Mouse (Mus musculus) frontal cortex, adult (tissue): ENCODE data around the gene Tpcn1.
A peak's percentile ranks its signal among the peaks of the same experiment; 100 is the strongest.

Experiments
- ATAC-seq: cut with Nextera tagmentation; 2 replicates; pipeline ENCODE4 v1.9.2; 2017; ENCODE audit warnings: mild to moderate bottlenecking, moderate library complexity, mixed read lengths; ENCODE audit not compliant: low TSS enrichment

The Tpcn1 gene

GRCm38 (mm10) chr5:120588569-120589094, at the start of gene Tpcn1, which contains the start of gene Iqcd:
Gene Tpcn1 (minus strand): TSS chr5:120588673.
Gene Iqcd (plus strand): TSS chr5:120589016.
- peak; percentile 94 for ATAC-seq

GRCm38 (mm10) chr5:120635633-120636032, 47.2 kb upstream of the Tpcn1 start:
- ATAC-seq = no peak

- ATAC-seq = no peak
These were observed 46.4 kb upstream of the Tpcn1 start for GRCm38 (mm10) chr5:120634860-120635259.

- ATAC-seq = no peak
These were observed 45.7 kb upstream of the Tpcn1 start, which contains the start of gene Cfap73 for GRCm38 (mm10) chr5:120634131-120634530. Gene Cfap73 (minus strand): TSS chr5:120634235.

- no peak for ATAC-seq
These were observed 43.4 kb upstream of the Tpcn1 start for GRCm38 (mm10) chr5:120631892-120632291.

- no peak for ATAC-seq
These were observed 42.7 kb upstream of the Tpcn1 start for GRCm38 (mm10) chr5:120631128-120631527.

GRCm38 (mm10) chr5:120628624-120629023, 40.2 kb upstream of the Tpcn1 start:
- ATAC-seq = no peak

GRCm38 (mm10) chr5:120627515-120628300, 39.2 kb upstream of the Tpcn1 start:
- no peak for ATAC-seq

- ATAC-seq = no peak
These were observed 37.9 kb upstream of the Tpcn1 start for GRCm38 (mm10) chr5:120626399-120626798.

GRCm38 (mm10) chr5:120624427-120624826, 36.0 kb upstream of the Tpcn1 start:
- ATAC-seq = no peak

GRCm38 (mm10) chr5:120622198-120622851, 33.9 kb upstream of the Tpcn1 start:
- no peak for ATAC-seq

GRCm38 (mm10) chr5:120621846-120622197, 33.3 kb upstream of the Tpcn1 start:
- peak; percentile 23; the same call in 1 of the 2 replicates for ATAC-seq

GRCm38 (mm10) chr5:120621078-120621765, 32.7 kb upstream of the Tpcn1 start:
- peak; percentile 47 for ATAC-seq

GRCm38 (mm10) chr5:120620375-120621077, 32.1 kb upstream of the Tpcn1 start:
- ATAC-seq = peak; percentile 35; the same call in 1 of the 2 replicates

GRCm38 (mm10) chr5:120619201-120619600, 30.7 kb upstream of the Tpcn1 start:
- ATAC-seq = no peak

- ATAC-seq = no peak
These were observed 30.3 kb upstream of the Tpcn1 start for GRCm38 (mm10) chr5:120618778-120619177.

GRCm38 (mm10) chr5:120615903-120616302, 27.4 kb upstream of the Tpcn1 start:
- no peak for ATAC-seq

- ATAC-seq = peak; percentile 85
These were observed 24.5 kb upstream of the Tpcn1 start for GRCm38 (mm10) chr5:120612822-120613604.

GRCm38 (mm10) chr5:120612442-120612821, 24.0 kb upstream of the Tpcn1 start, which contains the start of the genes Rita1 and Ddx54:
Gene Rita1 (minus strand): TSS chr5:120612589.
Gene Ddx54 (plus strand): TSS chr5:120612739.
- ATAC-seq = peak; percentile 70

GRCm38 (mm10) chr5:120611416-120611815, 22.9 kb upstream of the Tpcn1 start:
- ATAC-seq = no peak

- ATAC-seq = no peak
These were observed 22.4 kb upstream of the Tpcn1 start for GRCm38 (mm10) chr5:120610906-120611305.
